Mouse (Mus musculus): ENCODE measurements around the gene Adipor1. TPM values are rescaled to one million over a fixed set of nuclear protein-coding genes. Genes with fewer than 3 reads are reported as not detected.

Gene Adipor1
- polyA plus RNA-seq, 1 experiment from 2014 or later = 61.4 TPM

DNA sequence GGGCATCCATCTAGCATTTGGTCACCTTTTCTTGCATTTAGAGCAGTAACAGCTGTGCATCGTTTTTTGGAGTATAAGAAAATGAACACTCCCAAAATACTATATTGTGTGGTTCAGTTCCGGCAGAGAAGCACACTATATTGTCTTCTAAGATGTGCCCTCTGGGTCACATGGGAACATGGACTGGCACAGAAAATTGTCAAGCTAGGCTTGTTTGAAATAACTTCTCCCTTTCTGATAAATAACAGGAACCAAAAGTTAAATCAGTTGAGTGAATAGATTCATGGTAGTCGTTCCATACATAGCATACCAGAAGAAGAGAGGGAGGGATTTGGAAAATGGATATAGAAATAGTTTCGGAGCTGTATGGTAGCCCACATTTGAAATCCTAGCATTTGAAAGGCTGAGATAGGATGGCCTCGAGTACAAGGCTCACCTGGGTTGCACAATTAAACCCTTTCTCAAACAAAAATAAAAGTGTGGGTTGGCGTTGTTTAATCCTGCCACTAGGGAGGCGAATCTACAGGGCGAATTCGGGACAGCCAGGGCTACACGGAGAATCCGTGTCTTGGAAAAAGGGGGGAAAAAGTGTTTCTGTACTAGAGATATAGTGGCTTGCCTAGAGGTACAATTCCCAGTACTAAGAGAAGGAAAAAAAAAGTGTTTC lies 544 bp upstream of the Adipor1 start:
- H3K36me3 ChIP-seq (ENCODE audit: control insufficient read depth, insufficient read depth, low read length) = 0 out of 2 replicates have a peak, but pooled peaks cover 5% of the 10 kb centered on the region
- DNase-seq (ENCODE audit: low spot score) (no peak), ATAC-seq (peak; percentile 30)
- H3K4me3 ChIP-seq (ENCODE audit: low read depth, low read length) = peak overlapping the region; percentile 82
- no peaks in the 10 kb centered on the region for H3K9me3 ChIP-seq (replicated peaks; ENCODE audit: control insufficient read depth, low read length)
- peak overlapping the region; percentile 74 for H3K4me2 ChIP-seq (ENCODE audit: low read length)
- no peaks in the 10 kb centered on the region for H3K27me3 ChIP-seq (replicated peaks; ENCODE audit: control insufficient read depth, insufficient read depth, low read length)
- 12% methylated on average over 11 of the region's 11 CpGs for WGBS
- H3K27ac ChIP-seq (ENCODE audit: low read depth, low read length) = peak overlapping the region; percentile 61
- H3K4me1 ChIP-seq (ENCODE audit: control insufficient read depth, insufficient read depth, low read length) = peaks cover 15% of the 10 kb centered on the region
- H3K9ac ChIP-seq (ENCODE audit: low read length) = peak overlapping the region; percentile 52

DNA sequence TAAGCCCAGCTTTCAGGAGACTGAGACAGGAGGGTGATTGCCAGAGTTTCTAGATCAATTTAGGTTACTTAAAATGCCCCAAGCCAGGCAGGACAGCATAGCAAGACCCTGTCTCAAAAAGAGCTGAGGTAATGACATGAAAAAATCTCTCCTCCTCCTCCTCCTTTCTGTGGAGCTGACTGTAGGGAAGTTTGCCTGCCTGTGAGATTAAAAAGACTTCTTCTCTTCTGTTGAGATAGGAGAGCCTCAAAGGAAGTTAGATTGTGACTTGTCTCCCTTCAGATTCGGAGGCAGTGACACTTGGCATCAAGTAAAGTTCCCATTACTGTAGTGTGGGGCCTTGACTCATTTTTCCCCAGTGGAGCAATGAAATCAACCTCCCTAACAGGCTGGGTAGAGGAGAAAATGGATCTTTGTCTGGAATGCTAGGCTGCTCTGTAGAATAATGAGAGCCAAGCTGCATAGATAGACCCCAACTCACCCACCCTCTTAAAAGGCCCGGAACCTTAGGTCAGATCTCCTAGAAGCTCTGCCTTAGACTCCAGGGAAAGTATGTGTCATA lies 3.3 kb downstream of the Adipor1 start:
- H3K4me3 ChIP-seq (ENCODE audit: low read depth, low read length) = no peak overlapping the region
- no peak overlapping the region for H3K4me2 ChIP-seq (ENCODE audit: low read length)
- no peak overlapping the region for H3K27ac ChIP-seq (ENCODE audit: low read depth, low read length)
- peaks cover 19% of the 10 kb centered on the region for H3K4me1 ChIP-seq (ENCODE audit: control insufficient read depth, insufficient read depth, low read length)
- no peaks in the 10 kb centered on the region for H3K27me3 ChIP-seq (replicated peaks; ENCODE audit: control insufficient read depth, insufficient read depth, low read length)
- H3K9ac ChIP-seq (ENCODE audit: low read length) = no peak overlapping the region
- 82% methylated on average over 2 of the region's 2 CpGs for WGBS
- H3K9me3 ChIP-seq (replicated peaks; ENCODE audit: control insufficient read depth, low read length) = no peaks in the 10 kb centered on the region
- H3K36me3 ChIP-seq (ENCODE audit: control insufficient read depth, insufficient read depth, low read length) = peaks cover 7% of the 10 kb centered on the region
- no peak for DNase-seq (ENCODE audit: low spot score)
- ATAC-seq = no peak

DNA sequence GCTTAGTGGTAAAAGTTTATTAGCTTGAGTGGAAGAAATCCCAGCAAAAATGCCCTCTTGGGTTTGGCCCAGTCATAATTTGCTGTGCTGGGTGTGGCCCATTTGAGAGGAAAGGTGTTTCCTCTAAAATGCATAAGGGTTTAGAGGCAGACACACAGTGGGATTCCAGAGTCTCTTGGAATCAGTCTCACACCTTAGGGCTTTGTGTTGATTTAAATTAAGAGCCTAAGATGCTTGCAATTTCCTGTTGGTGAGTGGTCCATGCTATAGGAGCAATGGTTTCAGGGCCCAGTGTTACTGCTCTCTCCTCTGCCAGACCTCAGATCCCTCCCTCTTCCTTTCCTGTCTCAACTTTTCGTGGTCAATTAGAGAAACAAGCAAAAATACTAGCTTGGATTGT lies 4.0 kb downstream of the Adipor1 start:
- Histone ChIP-seq H3K4me2 (ENCODE audit: low read length) (no peak overlapping the region), H3K27me3 (replicated peaks; ENCODE audit: control insufficient read depth, insufficient read depth, low read length) (no peaks in the 10 kb centered on the region), H3K36me3 (ENCODE audit: control insufficient read depth, insufficient read depth, low read length) (peaks cover 14% of the 10 kb centered on the region), H3K9me3 (replicated peaks; ENCODE audit: control insufficient read depth, low read length) (no peaks in the 10 kb centered on the region), H3K27ac (ENCODE audit: low read depth, low read length) (no peak overlapping the region), H3K4me1 (ENCODE audit: control insufficient read depth, insufficient read depth, low read length) (peaks cover 18% of the 10 kb centered on the region), H3K4me3 (ENCODE audit: low read depth, low read length) (no peak overlapping the region), H3K9ac (ENCODE audit: low read length) (no peak overlapping the region)
- WGBS = 80% methylated on average over 1 of the region's 1 CpGs
- ATAC-seq = no peak
- no peak for DNase-seq (ENCODE audit: low spot score)

DNA sequence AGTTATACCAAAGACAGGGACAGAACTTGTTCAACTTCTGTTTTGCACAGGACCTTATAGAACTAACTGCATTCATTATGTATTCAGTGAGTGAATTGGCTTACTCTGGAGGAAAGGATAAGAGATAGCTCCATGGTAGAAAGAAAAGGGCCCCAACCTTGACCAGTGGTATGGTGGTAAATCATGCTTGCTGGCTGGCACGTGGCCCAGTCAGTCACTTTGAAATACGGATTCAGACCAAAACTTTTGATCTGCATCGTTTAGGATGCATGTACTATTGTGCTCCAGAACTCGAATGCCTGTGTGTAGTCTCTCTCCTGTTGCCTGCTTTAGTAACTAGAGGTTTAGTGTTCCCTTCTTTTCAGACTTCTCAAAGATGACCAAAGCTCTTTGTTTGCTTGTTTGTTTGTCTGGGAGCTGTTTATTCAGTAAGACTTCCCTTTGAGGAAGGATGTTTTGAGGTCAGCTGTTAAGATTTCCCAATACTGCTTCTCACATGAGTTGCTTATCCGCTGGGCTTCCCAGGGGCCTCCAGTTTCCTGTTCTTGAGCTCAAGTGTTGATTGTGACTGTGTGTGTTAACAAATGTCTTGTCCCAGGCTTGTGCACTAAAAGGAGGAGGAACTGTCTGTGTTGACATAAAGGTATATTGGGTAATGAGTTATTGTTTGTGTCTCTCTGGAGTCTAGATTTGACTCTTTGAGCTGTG lies 4.7 kb downstream of the Adipor1 start:
- no peak overlapping the region for H3K9ac ChIP-seq (ENCODE audit: low read length)
- H3K4me3 ChIP-seq (ENCODE audit: low read depth, low read length) = no peak overlapping the region
- H3K4me2 ChIP-seq (ENCODE audit: low read length) = no peak overlapping the region
- H3K36me3 ChIP-seq (ENCODE audit: control insufficient read depth, insufficient read depth, low read length) = peaks cover 21% of the 10 kb centered on the region
- no peaks in the 10 kb centered on the region for H3K9me3 ChIP-seq (replicated peaks; ENCODE audit: control insufficient read depth, low read length)
- no peaks in the 10 kb centered on the region for H3K27me3 ChIP-seq (replicated peaks; ENCODE audit: control insufficient read depth, insufficient read depth, low read length)
- no peak for ATAC-seq
- H3K27ac ChIP-seq (ENCODE audit: low read depth, low read length) = no peak overlapping the region
- DNase-seq (ENCODE audit: low spot score) = peak; percentile 4
- H3K4me1 ChIP-seq (ENCODE audit: control insufficient read depth, insufficient read depth, low read length) = peaks cover 13% of the 10 kb centered on the region
- 44% methylated on average over 5 of the region's 5 CpGs for WGBS

DNA sequence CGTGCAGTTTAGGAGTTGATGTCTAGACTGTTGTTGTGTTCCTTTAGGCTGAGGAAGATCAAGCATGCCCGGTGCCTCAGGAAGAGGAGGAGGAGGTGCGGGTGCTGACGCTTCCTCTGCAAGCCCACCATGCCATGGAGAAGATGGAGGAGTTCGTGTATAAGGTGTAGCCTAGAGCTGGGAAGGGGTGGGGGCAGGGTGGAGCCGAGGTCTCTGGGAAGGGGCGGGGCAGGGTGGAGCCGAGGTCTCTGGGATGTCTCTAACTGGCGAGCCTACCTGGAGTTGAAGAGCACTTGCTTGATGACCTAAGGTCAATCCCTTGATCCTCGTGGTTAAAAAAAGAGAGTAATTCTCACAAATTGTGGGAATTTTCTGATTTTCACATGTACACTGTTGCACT lies 8.7 kb downstream of the Adipor1 start:
- Histone ChIP-seq H3K9ac (ENCODE audit: low read length) (no peak overlapping the region), H3K36me3 (ENCODE audit: control insufficient read depth, insufficient read depth, low read length) (peaks cover 61% of the 10 kb centered on the region), H3K4me1 (ENCODE audit: control insufficient read depth, insufficient read depth, low read length) (peaks cover 6% of the 10 kb centered on the region), H3K4me3 (ENCODE audit: low read depth, low read length) (no peak overlapping the region), H3K27ac (ENCODE audit: low read depth, low read length) (no peak overlapping the region), H3K4me2 (ENCODE audit: low read length) (no peak overlapping the region), H3K9me3 (replicated peaks; ENCODE audit: control insufficient read depth, low read length) (no peaks in the 10 kb centered on the region), H3K27me3 (replicated peaks; ENCODE audit: control insufficient read depth, insufficient read depth, low read length) (no peaks in the 10 kb centered on the region)
- WGBS = 80% methylated on average over 10 of the region's 10 CpGs
- DNase-seq (ENCODE audit: low spot score) = no peak
- no peak for ATAC-seq

DNA sequence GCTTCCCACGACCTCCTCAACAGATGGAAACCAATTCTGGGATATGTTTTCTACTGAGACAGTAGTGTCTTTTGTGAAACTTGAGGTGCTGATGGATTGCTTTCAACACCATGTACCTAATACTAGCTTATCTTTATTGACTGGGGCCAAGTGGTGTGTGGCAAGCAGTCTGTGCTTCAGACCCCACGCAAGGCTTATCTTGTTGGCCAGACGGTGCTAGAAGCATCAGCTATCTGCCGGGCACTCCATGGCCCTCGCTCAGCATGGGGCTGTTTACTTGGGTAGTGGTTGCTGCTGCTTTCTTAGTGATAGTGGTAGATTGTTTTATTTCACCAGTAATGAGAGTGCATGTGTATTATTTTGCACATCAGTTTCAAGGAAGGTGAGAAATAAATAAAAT lies 11.1 kb downstream of the Adipor1 start:
- no peaks in the 10 kb centered on the region for H3K9me3 ChIP-seq (replicated peaks; ENCODE audit: control insufficient read depth, low read length)
- no peak overlapping the region for H3K9ac ChIP-seq (ENCODE audit: low read length)
- H3K4me2 ChIP-seq (ENCODE audit: low read length) = no peak overlapping the region
- no peaks in the 10 kb centered on the region for H3K4me1 ChIP-seq (ENCODE audit: control insufficient read depth, insufficient read depth, low read length)
- no peak overlapping the region for H3K27ac ChIP-seq (ENCODE audit: low read depth, low read length)
- H3K4me3 ChIP-seq (ENCODE audit: low read depth, low read length) = no peak overlapping the region
- H3K36me3 ChIP-seq (ENCODE audit: control insufficient read depth, insufficient read depth, low read length) = peaks cover 82% of the 10 kb centered on the region
- H3K27me3 ChIP-seq (replicated peaks; ENCODE audit: control insufficient read depth, insufficient read depth, low read length) = no peaks in the 10 kb centered on the region
- 92% methylated on average over 5 of the region's 5 CpGs for WGBS
- ATAC-seq (no peak), DNase-seq (ENCODE audit: low spot score) (no peak)

DNA sequence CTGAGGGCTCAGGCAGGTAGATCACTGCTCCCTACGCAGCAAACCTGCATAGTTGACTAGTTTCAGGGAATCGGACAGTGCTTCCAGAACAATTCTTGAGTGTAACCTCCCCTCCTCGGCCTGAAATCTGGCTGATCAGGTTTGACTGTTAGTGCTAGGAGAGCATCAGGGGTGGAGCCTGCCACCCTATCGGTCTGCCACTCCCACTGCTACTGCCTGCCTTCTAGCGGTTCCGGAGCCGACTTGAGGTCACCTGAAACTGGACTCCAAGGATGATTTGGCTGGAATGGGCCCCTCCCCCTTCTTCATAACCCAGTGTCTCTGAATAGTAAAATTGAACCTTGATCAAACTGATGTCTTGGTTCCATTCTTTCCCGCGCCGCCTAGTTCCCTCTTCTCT lies 17.8 kb downstream of the Adipor1 start:
- Histone ChIP-seq H3K4me3 (ENCODE audit: low read depth, low read length) (no peak overlapping the region), H3K9ac (ENCODE audit: low read length) (no peak overlapping the region), H3K36me3 (ENCODE audit: control insufficient read depth, insufficient read depth, low read length) (peaks cover 56% of the 10 kb centered on the region), H3K4me1 (ENCODE audit: control insufficient read depth, insufficient read depth, low read length) (no peaks in the 10 kb centered on the region), H3K27ac (ENCODE audit: low read depth, low read length) (no peak overlapping the region), H3K4me2 (ENCODE audit: low read length) (no peak overlapping the region), H3K9me3 (replicated peaks; ENCODE audit: control insufficient read depth, low read length) (no peaks in the 10 kb centered on the region), H3K27me3 (replicated peaks; ENCODE audit: control insufficient read depth, insufficient read depth, low read length) (no peaks in the 10 kb centered on the region)
- ATAC-seq (no peak), DNase-seq (ENCODE audit: low spot score) (no peak)
- 92% methylated on average over 10 of the region's 10 CpGs for WGBS

DNA sequence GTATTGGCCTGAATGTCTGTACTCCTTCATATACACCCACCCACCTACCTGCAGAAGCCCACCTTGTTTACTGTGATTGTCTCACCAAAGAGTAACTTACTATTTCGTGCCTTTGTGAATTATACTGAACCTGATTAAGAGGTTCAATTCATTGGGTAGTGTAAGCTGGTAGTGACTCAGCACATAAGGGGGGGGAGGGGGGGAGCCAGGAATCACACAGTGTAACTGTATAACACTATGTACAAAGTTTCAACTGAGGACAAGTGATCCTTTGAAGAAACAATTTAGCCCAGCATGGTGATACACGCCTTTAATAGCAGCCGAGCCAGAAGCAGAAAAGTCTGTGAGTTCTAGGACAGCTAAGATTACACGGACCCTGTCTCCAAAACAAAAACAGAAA lies 18.3 kb downstream of the Adipor1 start:
- Histone ChIP-seq H3K9ac (ENCODE audit: low read length) (no peak overlapping the region), H3K4me2 (ENCODE audit: low read length) (no peak overlapping the region), H3K9me3 (replicated peaks; ENCODE audit: control insufficient read depth, low read length) (no peaks in the 10 kb centered on the region), H3K27ac (ENCODE audit: low read depth, low read length) (no peak overlapping the region), H3K4me3 (ENCODE audit: low read depth, low read length) (no peak overlapping the region), H3K4me1 (ENCODE audit: control insufficient read depth, insufficient read depth, low read length) (no peaks in the 10 kb centered on the region), H3K36me3 (ENCODE audit: control insufficient read depth, insufficient read depth, low read length) (peaks cover 52% of the 10 kb centered on the region), H3K27me3 (replicated peaks; ENCODE audit: control insufficient read depth, insufficient read depth, low read length) (no peaks in the 10 kb centered on the region)
- DNase-seq (ENCODE audit: low spot score) = no peak
- 88% methylated on average over 4 of the region's 4 CpGs for WGBS
- ATAC-seq = no peak

DNA sequence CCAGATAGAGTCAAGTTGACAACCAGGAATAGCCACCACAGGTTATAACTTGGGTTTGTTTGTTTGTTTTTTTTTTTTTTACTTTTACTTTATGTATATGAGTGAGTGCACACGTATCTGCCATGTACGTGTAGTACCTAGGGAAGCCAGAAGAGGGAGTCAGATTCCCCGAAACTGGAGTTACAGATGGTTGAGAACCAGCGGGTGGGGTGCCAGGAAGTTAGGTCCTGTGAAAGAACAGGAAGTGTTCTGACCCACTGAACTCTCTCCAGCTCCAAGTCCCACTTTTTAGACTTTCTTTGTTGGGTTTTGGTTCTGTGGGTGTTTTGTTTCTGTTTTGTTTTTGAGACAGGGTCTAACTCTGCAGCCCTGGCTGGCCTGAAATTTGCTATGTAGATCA lies 20.2 kb downstream of the Adipor1 start:
- ATAC-seq = no peak
- H3K4me3 ChIP-seq (ENCODE audit: low read depth, low read length) = no peak overlapping the region
- H3K9me3 ChIP-seq (replicated peaks; ENCODE audit: control insufficient read depth, low read length) = no peaks in the 10 kb centered on the region
- no peak overlapping the region for H3K4me2 ChIP-seq (ENCODE audit: low read length)
- DNase-seq (ENCODE audit: low spot score) = peak; percentile 20
- H3K36me3 ChIP-seq (ENCODE audit: control insufficient read depth, insufficient read depth, low read length) = peaks cover 34% of the 10 kb centered on the region
- WGBS = 31% methylated on average over 4 of the region's 4 CpGs
- H3K4me1 ChIP-seq (ENCODE audit: control insufficient read depth, insufficient read depth, low read length) = no peaks in the 10 kb centered on the region
- no peaks in the 10 kb centered on the region for H3K27me3 ChIP-seq (replicated peaks; ENCODE audit: control insufficient read depth, insufficient read depth, low read length)
- H3K27ac ChIP-seq (ENCODE audit: low read depth, low read length) = no peak overlapping the region
- no peak overlapping the region for H3K9ac ChIP-seq (ENCODE audit: low read length)
